Mouse (Mus musculus): ENCODE measurements around the gene Kazn. TPM values are rescaled to one million over a fixed set of nuclear protein-coding genes. Genes with fewer than 3 reads are reported as not detected.

Gene Kazn
- 1 to 10 TPM; 2.8 to 3.1 TPM for total RNA-seq (2021)
- long read RNA-seq, experiment 1, partial matches to known transcripts, result 1 of 18 reads
- long read RNA-seq, experiment 1, other reads (novel, unspliced or antisense), result 16 of 18 reads
- long read RNA-seq, experiment 2, partial matches to known transcripts, result 0 of 17 reads
- long read RNA-seq, experiment 2, other reads (novel, unspliced or antisense), result 17 of 17 reads

GRCm38 (mm10) chr4:142239240-142240126 lies at the start of gene Kazn:
Gene Kazn (minus strand): TSS chr4:142239401.
- peak; percentile 88 for DNase-seq

- no peak for DNase-seq
Measured at GRCm38 (mm10) chr4:142285471-142285870, 46.3 kb upstream of the Kazn start.

GRCm38 (mm10) chr4:142283867-142284266 lies 44.7 kb upstream of the Kazn start:
- no peak for DNase-seq

- no peak for DNase-seq
Measured at GRCm38 (mm10) chr4:142278197-142278575, 39.0 kb upstream of the Kazn start.

GRCm38 (mm10) chr4:142277481-142278196 lies 38.4 kb upstream of the Kazn start:
- DNase-seq, result peak; percentile 12 to 16

DNA sequence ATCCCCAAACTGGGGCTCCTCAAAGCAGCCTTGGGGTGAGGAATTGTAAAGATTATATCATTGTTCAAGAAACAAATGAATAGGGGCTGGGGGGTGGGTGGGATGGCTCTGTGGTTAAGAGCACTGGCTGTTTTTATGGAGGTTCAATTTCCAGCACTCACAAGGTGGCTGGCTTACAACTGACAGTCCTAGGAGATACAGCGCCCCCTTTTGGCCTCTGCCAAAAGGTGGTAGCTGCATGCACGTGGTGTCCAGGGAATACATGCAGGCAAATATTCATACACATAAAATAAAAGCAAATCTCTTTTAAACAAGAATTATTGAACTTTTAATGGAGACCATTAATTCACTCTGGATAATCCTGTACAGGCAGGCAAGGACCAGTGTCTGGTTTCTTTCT lies 36.0 kb upstream of the Kazn start:
- DNase-seq, result no peak

GRCm38 (mm10) chr4:142274441-142275234 lies 35.4 kb upstream of the Kazn start:
- DNase-seq, result no peak

DNA sequence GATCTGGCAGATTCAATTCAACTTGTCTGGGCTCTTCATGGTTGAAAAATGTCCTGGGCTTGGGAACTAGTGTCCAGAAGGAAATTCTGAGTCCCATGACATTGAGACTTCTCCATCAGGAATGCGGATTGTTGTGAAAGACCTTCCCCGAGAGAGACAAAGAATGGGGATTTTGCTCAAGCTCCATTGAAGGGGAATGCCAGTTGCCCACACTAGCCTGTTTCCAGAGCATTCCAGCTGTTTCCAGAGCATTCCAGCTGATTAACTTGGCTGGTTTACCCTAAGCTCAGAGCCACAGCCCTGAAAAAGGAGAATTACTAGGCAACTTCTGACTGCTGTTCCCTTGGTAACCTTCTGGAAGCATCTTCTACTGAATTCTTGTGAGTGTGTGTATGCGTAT lies 32.3 kb upstream of the Kazn start:
- peak; percentile 52 to 61 for DNase-seq

- DNase-seq, result no peak
Measured at GRCm38 (mm10) chr4:142267832-142268231, 28.6 kb upstream of the Kazn start.

- DNase-seq, result no peak
Measured at GRCm38 (mm10) chr4:142267348-142267819, 28.2 kb upstream of the Kazn start.

- DNase-seq, result no peak
Measured at GRCm38 (mm10) chr4:142264335-142264734, 25.1 kb upstream of the Kazn start.

DNA sequence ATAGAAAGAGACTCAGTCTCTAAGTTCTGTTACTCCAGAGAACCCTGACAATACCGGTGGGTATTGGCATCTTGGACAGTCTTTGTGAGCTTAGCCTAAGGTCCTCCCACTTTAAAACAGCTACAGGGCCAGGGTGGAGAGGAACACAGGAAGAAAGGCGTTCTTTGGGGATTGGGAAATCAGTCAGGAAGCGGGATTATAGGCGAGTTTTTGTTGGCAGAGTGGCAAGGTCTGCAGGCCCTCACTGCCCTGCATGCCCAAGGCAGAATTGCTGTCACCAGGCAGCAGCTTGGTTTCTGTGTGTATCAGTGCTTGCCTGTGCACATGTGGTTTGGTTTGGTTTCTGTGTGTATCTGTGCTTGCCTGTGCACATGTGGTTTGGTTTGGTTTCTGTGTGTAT lies 22.5 kb upstream of the Kazn start:
- DNase-seq, result no peak

DNA sequence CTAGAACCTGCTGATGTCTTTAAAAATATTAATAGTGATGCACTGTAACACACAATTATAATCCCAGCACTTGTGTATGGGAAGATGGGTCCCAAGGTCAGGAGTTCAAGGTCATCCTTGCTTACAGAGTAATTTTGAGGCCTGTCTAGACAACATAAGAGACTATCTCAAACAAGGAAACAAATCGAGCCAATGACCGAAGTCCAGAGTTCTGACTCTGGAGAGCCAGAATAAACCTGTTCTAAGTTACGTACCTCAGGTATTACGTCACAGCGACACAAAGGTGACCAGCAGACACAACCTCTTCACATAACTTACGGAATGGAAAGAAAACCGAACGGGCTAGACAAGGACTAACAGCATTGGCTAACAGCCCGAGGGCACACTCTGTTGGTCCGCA lies 19.5 kb upstream of the Kazn start:
- no peak for DNase-seq

DNA sequence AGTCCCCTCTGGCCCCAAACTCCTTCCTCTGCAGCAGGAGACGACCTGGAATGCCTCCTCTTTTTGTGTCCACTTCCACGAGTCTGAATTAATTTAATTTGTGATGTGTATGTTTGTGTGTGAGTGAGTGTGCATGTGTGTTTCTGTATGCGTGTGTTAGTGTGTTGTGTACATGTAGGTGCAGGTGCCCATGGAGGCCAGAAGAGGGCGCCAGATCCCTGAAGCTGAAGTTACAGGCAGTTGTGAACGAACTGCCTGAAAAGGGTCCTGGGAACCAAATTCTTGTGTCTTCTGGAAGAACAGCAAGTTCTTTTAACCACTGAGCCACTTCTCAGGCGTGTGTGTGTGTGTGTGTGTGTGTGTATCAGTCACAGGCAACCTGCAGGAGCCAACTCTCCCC lies 14.9 kb upstream of the Kazn start:
- DNase-seq, result no peak

GRCm38 (mm10) chr4:142251471-142252354 lies 12.5 kb upstream of the Kazn start:
- no peak for DNase-seq

- DNase-seq, result no peak
Measured at GRCm38 (mm10) chr4:142250054-142250453, 10.9 kb upstream of the Kazn start.

DNA sequence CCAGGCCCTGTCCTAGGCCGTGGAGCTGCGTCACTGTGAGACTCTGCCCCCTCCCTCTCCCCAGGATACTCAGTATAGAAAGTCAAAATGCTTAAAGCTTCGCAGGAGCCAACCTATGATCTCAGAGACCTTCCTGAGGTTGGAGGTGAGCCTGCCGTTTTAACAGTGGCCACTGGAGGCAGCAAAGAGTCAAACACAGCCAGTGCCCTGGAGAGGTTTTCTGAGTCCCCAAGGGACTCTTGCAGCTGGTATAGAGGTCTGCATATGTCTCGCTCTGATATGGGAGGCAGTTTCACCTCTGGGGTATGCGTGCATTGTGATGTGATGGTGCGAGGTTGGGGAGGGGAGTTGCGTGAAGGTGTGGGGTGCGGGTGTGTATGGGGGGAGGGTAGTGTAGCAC lies 10.2 kb upstream of the Kazn start:
- peak in 1 of 2 experiments; percentile 76 for DNase-seq

DNA sequence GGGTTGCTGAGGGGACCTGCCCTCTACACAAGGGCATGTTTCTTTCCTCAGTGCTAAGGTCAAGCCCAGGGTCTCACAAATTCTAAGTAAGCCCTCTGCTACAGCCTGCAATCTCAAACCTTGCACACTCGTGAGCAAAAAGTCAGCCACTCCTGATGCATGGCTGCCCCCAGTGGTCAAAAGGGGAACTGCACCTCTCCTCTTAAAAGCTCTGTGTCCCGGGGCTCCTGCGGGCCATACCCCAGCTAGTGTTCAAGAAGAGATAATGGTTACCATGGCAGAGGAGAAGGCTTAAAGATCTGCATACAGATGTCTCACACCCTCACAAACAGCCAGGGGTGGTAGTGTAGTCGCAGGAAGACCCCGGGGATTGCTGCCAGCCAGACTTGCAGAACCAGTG lies 9.2 kb upstream of the Kazn start:
- peak; percentile 70 to 95 for DNase-seq

DNA sequence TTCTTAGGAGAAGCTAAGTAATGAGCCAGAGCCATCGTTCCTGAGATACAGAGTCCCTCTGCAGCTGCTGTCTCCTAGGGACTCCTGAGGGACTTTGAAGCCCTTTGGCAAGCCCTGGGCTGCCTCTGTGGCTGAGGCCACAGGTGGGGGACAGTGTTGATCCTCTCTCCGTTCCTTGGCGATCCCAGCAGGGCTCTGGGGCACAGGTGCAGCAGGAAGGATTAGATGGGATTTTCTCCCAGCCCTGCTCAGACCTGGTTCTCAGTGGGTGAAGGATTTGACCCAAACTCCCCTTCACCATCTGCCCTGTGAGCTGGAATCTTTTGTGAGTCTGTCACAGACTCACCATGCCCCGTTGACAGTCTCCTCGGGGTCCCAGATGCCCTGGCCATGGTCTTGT lies 7.5 kb upstream of the Kazn start:
- DNase-seq, result no peak

DNA sequence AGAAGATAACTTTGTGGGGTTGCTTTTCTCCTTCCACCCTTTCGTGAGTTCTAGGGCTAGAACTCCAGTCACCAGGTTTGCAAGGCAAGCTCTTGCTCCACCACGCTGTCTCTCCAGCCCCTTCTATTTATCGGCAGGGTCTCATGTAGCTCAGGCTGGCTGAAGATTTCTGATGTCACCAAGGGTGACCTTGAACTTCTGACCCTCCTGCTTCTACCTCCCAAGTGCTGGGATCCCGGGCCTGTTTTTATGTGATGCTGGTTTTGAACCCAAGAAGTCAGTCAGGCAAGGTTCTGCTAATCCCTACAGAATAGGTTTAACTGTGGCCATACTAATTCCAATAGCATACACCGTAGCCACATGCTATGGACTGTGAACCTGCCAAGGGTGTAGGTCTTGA lies 5.4 kb upstream of the Kazn start:
- no peak for DNase-seq

- DNase-seq, result no peak
Measured at GRCm38 (mm10) chr4:142242750-142243383, 3.7 kb upstream of the Kazn start.

Data from heart, adult 18-20 months (tissue).